Mouse (Mus musculus): ENCODE measurements around the gene Glt28d2.
A peak's percentile ranks its signal among the peaks of the same experiment; 100 is the strongest.

Glt28d2 gene

DNA sequence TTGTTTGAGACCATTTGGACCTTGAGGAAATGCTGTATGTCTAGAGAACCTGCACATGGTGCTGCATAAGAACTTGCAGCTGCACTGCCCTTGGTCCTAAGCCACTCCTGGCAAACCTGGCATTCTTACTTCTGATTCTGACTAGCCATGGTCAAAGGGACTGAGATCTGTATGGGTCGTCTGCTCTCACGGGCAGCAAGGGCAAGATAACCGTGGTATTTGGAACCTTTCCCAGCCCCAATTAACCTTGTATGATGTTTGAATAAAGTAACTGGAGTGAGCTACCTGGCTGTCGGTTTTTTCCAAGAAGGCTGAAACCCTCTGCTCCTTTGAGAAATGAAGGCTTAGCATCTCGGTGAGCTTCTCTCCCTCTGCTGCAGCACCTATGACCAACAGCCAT is 8.4 kb downstream of the Glt28d2 start:
- DNase-seq (ENCODE audit: low read depth, low spot score): no peak

DNA sequence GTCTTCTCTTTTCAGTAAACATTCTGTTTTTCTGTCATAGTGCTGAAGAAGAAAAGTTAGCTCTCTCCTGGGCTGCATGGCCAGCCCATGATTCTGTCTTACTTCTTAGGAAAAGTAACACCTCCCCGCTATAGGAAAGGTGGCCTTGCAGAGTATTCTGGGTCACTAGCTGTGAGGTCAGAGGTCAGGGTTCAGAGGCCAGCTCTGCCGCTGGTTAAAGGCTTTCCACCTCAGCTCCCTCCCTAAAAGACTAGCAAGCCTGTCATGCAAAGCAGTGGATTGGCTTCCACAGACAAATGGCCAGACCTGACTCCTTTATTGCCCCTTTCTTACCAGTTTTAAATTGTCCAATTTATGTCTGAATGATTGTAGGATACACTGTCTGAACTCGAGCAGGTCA is 23.3 kb downstream of the Glt28d2 start:
- no peak for DNase-seq (ENCODE audit: low read depth, low spot score)

DNA sequence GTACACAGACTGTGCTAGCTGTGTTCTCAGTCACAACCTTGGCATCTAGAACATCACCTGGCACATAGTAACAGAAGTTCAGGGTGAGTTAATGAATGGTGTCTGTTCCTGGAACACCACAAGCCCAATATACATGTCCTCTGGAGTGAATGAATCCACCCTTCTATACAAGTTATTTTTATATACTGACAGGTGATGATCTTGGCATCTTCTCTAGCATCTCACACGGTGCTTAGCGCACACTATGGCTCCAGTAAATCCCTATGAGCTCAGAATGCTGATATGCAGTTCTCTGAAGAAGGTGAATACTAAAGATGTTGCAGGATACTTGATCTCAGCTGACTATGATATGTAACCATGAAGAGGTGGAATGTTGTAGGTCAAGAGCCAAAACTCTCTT is 24.4 kb downstream of the Glt28d2 start:
- no peak for DNase-seq (ENCODE audit: low read depth, low spot score)

DNA sequence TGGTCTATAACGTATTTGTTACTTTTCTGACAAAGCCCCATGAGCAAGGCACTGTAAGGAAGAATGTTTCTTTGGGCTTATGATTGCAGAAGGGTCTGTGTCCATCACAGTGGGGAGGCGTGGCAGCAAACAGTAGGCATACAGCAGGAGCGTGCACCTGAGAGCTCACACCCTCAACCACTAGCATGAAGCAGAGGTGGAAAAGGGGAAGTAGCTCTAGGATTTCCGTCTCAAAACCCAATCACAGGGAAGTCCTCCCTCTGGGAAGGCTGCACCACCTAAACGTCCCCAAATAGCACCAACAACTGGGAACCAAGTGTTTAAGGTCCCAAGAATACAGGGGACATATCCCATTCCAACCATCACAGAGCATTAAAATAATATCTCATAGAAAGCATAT is 26.3 kb downstream of the Glt28d2 start:
- no peak for DNase-seq (ENCODE audit: low read depth, low spot score)

DNA sequence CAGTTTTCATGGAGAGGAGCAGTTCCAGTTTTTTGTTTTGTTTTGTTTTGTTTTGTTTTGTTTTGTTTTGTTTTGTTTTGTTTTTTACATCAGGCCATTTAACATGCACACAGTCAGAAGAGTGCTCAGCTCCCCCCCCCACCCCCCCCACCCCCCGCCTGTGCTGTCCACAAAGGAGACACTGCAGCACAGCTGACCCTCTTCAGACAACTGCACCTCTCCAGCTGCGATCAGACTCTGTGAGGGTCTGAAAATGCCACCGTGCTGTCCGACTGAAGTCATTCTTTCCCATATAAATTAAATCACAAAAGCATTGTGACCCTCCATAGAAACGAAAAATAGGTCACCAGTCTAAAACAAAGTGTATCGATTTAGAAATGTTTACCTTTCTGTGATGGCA is 28.0 kb downstream of the Glt28d2 start:
- no peak for DNase-seq (ENCODE audit: low read depth, low spot score)

DNA sequence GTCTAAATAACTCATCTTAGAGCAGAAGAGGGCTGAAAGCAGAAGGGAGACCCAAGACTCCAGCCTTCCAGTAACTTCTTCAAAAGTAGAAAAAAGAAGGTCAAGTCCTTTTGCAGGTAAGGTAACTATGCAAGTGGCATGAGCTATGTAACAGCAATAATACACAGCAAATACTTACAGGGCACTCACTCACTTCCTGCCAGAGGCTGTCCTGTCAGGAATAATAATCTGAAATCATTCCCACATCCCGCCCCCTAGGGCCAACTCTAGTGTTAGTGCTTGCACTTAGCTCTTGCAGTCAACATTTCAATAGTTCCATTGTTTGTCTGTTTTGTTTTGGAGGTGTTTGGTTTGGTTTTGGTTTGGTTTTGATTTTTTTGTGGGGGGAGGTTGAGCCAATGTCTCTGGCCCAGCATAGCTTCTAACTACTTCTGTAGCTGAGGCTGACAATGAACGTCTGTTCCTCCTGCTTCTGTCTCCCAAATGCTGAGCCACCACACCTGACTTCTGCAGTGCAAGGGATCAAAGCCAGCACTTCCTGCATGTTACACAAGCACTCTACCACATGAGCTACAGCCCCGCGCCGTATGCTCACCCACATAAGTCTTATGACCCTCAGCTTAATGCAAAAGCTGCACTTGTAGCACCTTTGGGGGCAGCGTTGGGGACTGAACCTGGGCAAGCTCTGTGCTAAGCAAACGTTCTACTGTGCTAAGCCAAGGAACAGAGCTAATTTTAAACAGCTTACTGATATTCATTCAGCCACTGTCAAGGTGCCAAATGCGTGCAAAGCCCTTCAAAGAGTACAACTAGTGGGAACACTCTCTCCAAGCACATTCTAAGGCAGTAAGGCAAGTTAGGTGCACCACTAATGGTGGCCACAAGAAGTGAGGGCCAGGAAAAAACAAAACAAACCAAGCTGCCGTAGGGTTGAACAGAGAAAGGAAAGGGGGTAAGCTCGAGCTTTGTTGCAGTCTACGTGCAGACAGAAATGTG is 28.9 kb downstream of the Glt28d2 start:
- peak; percentile 2 for DNase-seq (ENCODE audit: low read depth, low spot score)

DNA sequence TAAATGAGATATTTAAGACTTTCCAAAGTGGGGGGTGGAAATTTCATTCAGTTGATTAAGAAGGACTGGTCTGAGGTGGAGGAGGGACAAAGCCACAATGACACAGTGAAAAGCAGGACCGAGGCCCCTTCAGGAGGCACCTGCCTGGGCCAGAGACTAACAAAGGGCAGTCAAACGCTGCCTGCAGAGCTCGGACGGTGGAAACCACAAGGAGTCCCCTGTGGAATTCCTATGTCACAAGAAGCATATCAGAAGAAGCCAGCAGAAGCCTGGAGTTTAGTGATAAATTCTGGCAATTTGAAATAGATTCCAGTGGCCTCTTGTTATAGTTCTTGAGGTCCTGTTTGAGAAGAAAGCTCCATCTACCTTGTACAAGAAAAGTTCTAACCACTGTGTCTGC is 30.2 kb downstream of the Glt28d2 start:
- no peak for DNase-seq (ENCODE audit: low read depth, low spot score)

DNA sequence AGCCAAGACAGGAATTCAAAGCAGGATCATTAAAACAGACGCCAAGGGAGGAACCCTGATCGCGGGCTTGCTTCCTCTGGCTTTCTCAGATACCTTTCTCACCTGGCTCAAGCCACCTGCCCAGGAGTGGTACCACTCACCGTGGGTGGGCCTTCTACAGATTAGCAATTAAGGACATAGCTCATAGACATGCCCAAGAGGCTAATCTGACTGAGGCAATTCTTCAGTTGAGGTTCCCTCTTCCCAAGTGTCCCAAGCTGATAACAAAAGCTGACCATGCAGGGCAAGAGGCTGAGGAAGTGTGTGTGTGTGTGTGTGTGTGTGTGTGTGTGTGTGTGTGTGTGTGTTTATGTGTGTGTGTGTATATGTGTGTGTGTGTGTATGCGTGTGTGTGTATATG is 31.4 kb downstream of the Glt28d2 start:
- DNase-seq (ENCODE audit: low read depth, low spot score): no peak

DNA sequence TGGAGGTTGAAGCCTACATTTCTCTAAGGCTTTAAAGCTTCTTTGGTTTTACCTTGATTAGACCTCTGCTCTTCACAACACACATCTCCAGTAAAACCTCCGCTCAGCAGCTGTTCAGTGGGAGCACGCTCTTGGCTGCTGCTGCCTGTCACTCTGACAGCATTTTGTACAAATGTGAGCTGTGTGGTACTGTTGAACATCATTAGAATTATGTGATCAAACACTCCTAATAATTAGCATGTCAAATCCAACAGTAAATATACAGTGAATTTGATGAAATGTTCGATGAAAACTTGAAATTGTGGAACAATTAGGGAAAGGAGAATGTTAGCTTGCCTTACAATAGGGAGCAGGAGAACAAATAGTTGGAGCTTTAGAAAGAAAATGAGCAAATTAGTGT is 32.3 kb downstream of the Glt28d2 start:
- DNase-seq (ENCODE audit: low read depth, low spot score): no peak

DNA sequence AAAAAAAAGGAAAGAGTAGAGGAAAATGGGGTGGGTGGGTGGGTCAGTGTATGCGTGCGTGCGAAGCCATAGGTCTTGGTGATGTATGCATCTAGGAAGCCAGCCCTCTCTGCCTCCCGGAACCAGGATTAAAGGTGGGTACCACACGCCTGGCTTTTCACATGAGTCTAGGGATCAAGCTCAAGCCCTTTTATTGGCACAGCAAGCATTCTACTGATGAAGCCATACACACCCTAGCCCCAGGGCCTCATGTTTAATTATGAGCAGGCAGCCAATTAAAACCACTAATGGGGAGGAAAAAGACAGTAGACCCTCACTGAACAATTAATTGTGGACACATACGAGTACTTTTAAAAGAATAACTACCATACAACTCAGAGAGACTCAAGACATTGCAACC is 33.2 kb downstream of the Glt28d2 start:
- no peak for DNase-seq (ENCODE audit: low read depth, low spot score)

DNA sequence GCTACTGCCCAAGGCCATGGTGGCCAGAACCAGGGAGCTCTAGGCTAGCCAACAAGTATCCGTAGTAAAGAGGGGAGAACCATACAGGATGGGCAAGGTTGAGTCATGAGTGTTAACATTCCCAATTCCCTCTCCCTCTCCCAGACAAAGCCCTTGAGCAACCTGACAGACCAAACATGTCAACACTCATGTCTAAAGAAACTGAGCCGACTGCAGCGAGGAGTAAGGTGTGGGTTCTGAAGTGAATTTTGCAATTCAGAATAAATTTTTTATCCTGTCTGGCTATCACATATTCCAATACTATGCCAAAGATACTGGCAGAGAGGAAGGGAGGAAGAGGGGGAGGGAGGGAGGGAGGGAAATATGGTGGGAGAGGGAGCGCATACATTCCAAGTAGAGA is 33.6 kb downstream of the Glt28d2 start:
- no peak for DNase-seq (ENCODE audit: low read depth, low spot score)

DNA sequence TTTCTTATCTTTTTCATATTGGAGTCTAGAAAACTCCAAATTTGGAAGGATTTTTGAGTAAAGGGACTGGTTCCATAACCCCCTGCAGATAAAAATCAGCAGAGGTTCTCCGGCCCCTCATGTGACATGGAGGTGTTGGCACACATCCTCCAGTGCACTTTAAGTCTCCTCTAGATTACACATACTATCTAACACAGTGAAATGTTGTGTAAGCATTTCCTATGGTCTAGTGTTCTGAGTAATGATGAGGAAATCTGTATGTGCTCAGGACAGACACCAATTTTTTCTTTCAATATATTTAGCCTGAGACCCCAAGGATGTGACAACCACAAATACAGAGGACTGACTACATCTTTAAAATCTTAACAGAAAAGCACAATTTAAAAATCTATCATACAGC is 37.2 kb downstream of the Glt28d2 start:
- no peak for DNase-seq (ENCODE audit: low read depth, low spot score)

DNA sequence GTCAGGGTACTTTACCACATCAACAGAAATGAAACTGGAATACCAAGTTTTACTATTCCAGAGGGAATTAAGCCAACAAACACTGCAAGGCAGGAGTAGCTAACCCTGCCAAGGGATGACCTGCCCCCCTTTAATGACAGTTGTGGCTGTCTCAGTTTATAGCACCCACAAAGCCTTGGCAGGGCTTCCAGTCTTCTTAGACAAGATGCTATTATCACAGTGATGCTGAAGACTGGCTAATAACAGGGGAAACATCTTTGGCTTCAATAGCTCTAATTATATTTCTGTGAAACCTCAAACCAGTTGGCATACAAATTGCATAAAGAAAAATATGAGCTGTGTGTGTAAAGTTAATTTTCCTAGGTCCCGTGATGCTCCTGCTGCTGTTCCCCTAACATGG is 41.0 kb downstream of the Glt28d2 start:
- no peak for DNase-seq (ENCODE audit: low read depth, low spot score)

DNA sequence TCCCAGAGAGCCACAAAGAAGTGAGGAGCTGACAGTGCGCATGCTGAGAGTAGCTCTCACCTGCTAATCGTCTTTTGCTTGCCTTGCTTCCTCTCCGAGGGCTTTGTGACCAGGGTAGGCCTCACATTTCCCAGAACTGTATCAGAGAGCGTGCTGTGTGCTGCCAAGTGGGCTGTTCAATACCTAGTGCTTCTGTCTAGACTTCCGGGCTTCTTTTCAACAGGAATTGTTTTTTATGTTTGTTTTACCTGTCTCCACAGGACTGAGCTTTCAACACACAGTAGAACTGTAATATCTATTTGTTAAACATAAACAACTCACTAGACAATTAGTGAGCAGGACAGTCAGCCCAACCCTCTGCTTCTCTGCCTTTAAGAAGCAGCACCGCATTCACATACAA is 42.0 kb downstream of the Glt28d2 start:
- no peak for DNase-seq (ENCODE audit: low read depth, low spot score)

DNA sequence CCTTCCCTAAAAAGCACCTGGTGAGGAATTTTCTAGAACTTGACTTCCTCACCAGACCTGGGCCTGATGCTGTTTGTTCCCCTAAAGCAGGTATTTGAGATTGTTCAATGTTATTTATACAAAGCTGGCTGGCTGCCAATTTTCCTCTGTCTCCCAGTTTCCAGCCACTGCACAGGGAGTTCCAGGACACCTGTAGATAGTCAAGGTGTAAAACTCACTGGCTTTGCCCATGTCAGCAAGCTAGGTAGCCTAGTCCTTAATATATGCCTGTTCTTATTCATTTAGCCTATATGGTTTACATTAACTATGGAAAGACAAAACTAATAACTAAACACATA is 44.5 kb downstream of the Glt28d2 start:
- no peak for DNase-seq (ENCODE audit: low read depth, low spot score)

DNA sequence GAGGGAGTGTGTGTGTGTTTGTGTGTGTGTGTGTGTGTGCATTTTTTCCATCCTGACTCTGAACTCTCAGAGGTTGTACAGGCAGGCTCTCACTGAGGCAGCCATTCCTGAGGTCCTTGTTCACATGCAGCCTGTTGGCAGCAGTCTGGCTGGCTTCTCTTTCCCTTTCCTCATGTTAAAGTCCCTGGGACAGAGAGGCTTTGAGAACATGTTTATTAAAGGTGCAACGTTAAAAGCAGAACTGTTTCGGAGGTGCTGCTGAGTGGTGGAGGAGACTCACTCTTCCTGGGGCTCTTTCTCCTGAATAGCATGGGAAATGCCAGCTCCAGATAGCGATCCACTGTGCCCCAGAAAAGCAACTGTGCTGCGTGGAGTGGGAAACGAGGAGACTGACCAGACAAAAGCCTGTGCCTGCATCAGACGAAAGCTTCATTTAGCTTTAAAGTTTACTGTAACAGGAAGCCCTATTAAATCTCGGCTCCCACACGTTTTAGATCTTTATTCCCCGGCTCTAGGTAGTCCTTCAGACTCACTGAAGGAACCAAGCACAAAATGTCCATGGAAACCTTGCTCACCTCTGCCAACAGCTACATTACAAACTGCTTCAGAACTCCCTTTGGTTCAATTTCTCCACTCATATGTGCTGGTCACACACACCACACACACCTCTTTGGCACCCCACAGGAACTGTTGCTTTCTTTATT is 45.0 kb downstream of the Glt28d2 start:
- DNase-seq (ENCODE audit: low read depth, low spot score): no peak

DNA sequence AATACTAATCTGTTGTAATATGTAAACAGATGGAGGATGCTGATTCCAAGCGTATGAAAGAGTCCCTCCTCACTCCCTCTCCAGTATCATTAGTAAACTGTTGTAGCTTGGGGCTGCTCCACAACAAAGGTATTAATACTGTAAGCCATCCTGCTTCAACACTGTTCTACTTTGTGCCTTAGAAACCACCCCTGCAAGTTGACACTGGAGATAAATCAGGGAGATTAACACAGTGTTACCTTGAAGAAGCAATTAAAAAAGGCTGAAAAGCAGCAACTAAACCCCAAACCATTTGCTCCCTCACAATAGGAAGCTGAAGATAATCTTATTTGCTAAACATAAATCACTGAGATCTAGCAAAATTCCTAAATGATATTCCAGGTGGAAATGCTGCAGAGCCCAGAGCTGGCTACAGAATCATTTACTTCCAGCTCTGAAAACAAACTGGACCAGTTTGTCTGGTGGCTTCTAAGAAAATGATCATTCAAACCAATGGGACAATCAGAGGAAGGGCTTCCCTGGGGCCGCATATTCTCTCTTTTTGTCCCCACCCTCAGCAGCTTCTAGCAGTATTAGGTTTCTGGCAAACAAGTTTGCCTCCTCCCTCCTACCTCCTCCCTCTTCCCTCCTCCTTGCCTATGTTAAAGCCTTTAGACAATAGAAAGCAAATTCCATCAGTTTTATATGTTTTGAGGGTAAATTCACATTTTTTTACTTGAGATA is 45.7 kb downstream of the Glt28d2 start:
- DNase-seq (ENCODE audit: low read depth, low spot score): no peak

DNA sequence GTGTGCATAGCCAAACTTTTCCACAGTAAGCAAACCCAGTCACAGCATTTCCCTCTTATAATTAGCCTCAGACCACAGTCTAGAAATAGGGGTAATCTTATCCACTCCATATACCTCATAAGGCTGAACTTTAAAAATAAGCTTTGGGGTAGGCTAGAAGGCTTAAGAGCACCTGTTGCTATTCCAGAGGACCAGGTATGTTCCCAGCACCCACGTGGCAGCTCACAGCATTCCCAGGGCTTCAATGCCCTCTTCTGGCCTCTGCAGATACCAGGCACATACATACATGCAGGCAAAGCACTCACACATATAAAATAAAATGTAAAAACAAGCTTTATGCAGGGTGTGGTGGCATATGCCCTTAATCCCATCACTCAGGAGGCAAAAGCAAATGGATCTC is 53.7 kb downstream of the Glt28d2 start:
- no peak for DNase-seq (ENCODE audit: low read depth, low spot score)

DNA sequence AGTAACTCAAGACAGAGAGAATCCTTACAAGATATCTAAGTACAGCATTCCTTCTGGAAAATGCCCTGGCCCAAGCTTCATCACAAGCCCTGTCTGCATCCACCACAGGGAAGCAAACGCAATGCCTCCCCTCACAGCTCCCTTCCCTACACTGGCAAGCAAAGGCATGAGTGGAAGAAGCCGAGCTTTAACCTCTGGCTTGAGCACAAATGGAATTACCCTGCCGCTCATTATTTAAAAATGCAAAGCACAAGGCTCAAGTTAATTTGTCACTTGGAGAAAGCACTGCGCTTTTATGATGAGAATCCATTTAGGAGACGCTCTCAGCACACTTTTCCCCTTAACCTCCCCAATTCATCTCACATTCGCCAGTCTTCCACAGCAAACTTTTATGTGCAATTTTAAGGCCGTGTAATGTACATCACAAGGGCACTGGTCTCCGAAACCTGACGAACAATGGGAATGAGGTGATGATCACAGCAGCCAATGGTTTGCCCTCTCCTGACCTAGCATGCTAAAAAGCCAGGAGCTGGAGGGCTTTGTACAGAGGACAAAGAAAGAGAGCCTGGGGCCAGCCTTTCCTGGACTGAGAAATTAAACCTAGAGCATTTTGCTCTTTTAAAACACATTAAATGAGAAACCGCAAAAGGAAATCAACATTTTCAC is 54.7 kb downstream of the Glt28d2 start:
- no peak for DNase-seq (ENCODE audit: low read depth, low spot score)

DNA sequence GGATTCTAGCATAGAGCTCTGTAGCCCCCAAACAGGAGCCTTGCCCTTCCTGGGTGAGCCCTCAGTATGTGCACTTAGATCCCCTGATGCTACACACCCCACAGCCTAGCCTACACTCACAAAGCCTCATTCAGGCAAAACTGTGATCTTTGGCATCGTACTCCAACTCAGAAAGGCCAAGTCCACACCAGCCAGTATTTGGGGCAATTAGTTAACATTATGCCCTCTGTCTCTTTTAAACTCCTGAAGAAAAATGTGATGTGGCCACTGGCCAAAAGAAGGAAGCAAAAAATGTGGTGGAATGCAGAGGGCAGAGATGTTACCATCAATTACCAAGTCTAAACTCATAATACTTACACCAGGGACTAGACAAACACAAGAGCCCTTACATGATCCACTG is 55.5 kb downstream of the Glt28d2 start:
- no peak for DNase-seq (ENCODE audit: low read depth, low spot score)

DNA sequence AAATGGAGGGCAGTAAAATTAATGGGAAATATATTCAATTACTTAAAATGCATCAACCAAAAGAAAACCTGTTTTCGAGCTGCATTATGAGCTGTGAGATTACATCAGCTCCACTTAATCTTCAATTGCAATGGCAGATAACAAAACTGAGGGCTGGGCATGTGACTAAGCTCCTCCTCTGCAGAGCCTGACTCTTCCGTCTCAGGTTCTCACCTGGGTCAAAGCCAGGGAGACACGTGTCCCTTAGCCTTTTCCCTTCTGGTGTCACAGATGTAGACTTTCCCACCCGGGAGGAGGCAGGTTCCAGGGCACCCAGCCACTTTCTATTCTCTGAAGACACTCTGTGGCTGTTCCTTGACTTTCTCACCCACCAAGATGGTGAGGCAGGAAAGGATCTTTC is 58.3 kb downstream of the Glt28d2 start:
- DNase-seq (ENCODE audit: low read depth, low spot score): no peak

DNA sequence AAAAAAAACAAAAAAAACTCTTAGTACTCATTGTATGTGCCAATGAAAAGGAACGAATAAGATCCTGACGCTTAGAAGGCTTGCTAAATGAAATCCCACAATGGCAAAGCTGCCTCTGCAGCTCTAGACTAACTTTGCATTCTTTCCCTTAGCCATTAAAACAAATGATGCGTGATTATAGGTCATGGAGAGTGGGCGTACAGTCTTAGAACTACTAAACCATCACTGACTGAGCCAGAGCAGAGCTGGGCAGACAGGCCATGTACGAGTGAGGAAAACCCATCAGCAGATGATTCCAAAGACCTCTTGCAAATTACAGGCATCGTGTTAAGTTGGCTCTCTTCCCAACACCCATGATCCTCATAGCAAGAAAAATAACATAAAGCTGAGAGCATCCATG is 59.5 kb downstream of the Glt28d2 start:
- no peak for DNase-seq (ENCODE audit: low read depth, low spot score)
